Mouse (Mus musculus) intestine, embryonic 14.5 days (tissue): ENCODE data around the gene Cstb. TPM values are rescaled to one million over a fixed set of nuclear protein-coding genes. Genes with fewer than 3 reads are reported as not detected.

Source experiments
- microRNA-seq: library from miRNA; unstranded; fragments of <30 nt; microRNA quantifications from one replicate; pipeline ENCODE4, GENCODE M21; 2016
- polyA plus RNA-seq: library from polyadenylated mRNA; unstranded; fragments of >200 nt; fragmentation: Nextera tagmentation; extraction: Ambion mirVana; gene quantifications from 2 replicates; pipeline ENCODE4 v1.2.1, GENCODE M21; 2014

Gene Cstb
- polyA plus RNA-seq, 1 experiment from 2014 or later: 258 TPM

Small RNA genes lying within 50 kb of the gene (microRNA-seq; reads per million reads assigned to microRNA genes)
- gene Mir6410 (not detected), gene Mir6907 (0.68 reads per million), gene Mir6908 (0.51 reads per million)

Other genes with a start within 250 kb of the Cstb start
- 19.0 and 21.5 TPM in 2 replicates for gene Pwp2, start 240.5 kb upstream of the Cstb start, polyA plus RNA-seq
- gene Trappc10, start 181.0 kb upstream of the Cstb start, polyA plus RNA-seq: 12.6 and 17.6 TPM in 2 replicates
- 38.1 and 59.2 TPM in 2 replicates for gene Agpat3, start 73.2 kb upstream of the Cstb start, polyA plus RNA-seq
- gene Rrp1, start 12.6 kb upstream of the Cstb start, polyA plus RNA-seq: 238 and 249 TPM in 2 replicates
- 10.2 and 12.0 TPM in 2 replicates for gene Pdxk, start 39.3 kb downstream of the Cstb start, polyA plus RNA-seq
- not detected in 2 replicates for gene Olfr1358, start 91.8 kb downstream of the Cstb start, polyA plus RNA-seq
- gene Ilvbl, start 148.7 kb downstream of the Cstb start, polyA plus RNA-seq: 44.1 and 46.8 TPM in 2 replicates
- gene Syde1, start 166.3 kb downstream of the Cstb start, polyA plus RNA-seq: 19.4 and 24.1 TPM in 2 replicates
- not detected in 2 replicates for gene Olfr1357, start 192.4 kb downstream of the Cstb start, polyA plus RNA-seq